Mouse (Mus musculus) midbrain, embryonic 16.5 days (tissue): ENCODE data around the gene Per2. TPM values are rescaled to one million over a fixed set of nuclear protein-coding genes. Genes with fewer than 3 reads are reported as not detected.
A peak's percentile ranks its signal among the peaks of the same experiment; 100 is the strongest.

Experiments used
- ATAC-seq: fragments of 200-750 bp; cut with Nextera tagmentation; 2 replicates; pipeline ENCODE4 v1.8.0; 2017; ENCODE audit warnings: moderate TSS enrichment
- H3K27ac ChIP-seq: fragments of 300-500 bp; sonication (generic); 2 replicates; pipeline ENCODE4 v1.5.1; 2014; ENCODE audit warnings: mild to moderate bottlenecking, low read length, mixed read lengths
- H3K27me3 ChIP-seq: fragments of 300-500 bp; sonication (generic); 2 replicates; pipeline ENCODE4 v1.6.1; 2014; ENCODE audit warnings: low read depth, low read length, mixed read lengths; ENCODE audit not compliant: control insufficient read depth, insufficient read depth
- H3K36me3 ChIP-seq: fragments of 300-500 bp; sonication (generic); 2 replicates; pipeline ENCODE4 v1.6.1; 2014; ENCODE audit warnings: mild to moderate bottlenecking, low read length, moderate library complexity, mixed read lengths; ENCODE audit not compliant: control insufficient read depth, insufficient read depth
- H3K4me1 ChIP-seq: fragments of 300-500 bp; sonication (generic); 2 replicates; pipeline ENCODE4 v1.6.1; 2014; ENCODE audit warnings: mild to moderate bottlenecking, low read length, mixed read lengths; ENCODE audit not compliant: control insufficient read depth, insufficient read depth
- H3K4me2 ChIP-seq: fragments of 300-500 bp; sonication (generic); 2 replicates; pipeline ENCODE4 v1.6.1; 2014; ENCODE audit warnings: mild to moderate bottlenecking, low read length, mixed read lengths
- H3K4me3 ChIP-seq: fragments of 300-500 bp; sonication (generic); 2 replicates; pipeline ENCODE4 v1.5.1; 2014; ENCODE audit warnings: low read depth, mild to moderate bottlenecking, low read length, moderate library complexity, mixed read lengths
- H3K9ac ChIP-seq: fragments of 300-500 bp; sonication (generic); 2 replicates; pipeline ENCODE4 v1.6.1; 2014; ENCODE audit warnings: low read depth, low read length, mixed read lengths
- H3K9me3 ChIP-seq: fragments of 300-500 bp; sonication (generic); replicated peaks from 2 replicates; pipeline ENCODE4 v1.6.1; 2014; ENCODE audit warnings: mild to moderate bottlenecking, low read length, mixed read lengths; ENCODE audit not compliant: control insufficient read depth, poor library complexity, severe bottlenecking
- WGBS: fragments of 180-500 bp; shearing (Covaris S2); extraction: QIAGEN DNeasy Blood & Tissue Kit; methylation state at CpG from one replicate; pipeline ENCODE4 v1.1.7; 2014; 5-methylcytosine and 5-hydroxymethylcytosine counted together
- polyA plus RNA-seq: library from polyadenylated mRNA; unstranded; fragments of >200 nt; fragmentation: Nextera tagmentation; extraction: Ambion mirVana; gene quantifications from 2 replicates; pipeline ENCODE4 v1.2.1, GENCODE M21; 2015

Gene Per2
- polyA plus RNA-seq, 1 experiment from 2014 or later: 4.5 TPM

- Histone ChIP-seq H3K4me1 (no peaks in the 10 kb centered on the region), H3K27ac (no peak overlapping the region), H3K4me2 (no peak overlapping the region), H3K9ac (no peak overlapping the region), H3K4me3 (no peak overlapping the region), H3K27me3 (no peaks in the 10 kb centered on the region), H3K9me3 (no peaks in the 10 kb centered on the region), H3K36me3 (peaks cover 17% of the 10 kb centered on the region; the same call in 1 of the 2 replicates)
- ATAC-seq: no peak
- WGBS: 94% methylated on average over 10 of the region's 10 CpGs
Measured at GRCm38 (mm10) chr1:91429212-91429611, 29.9 kb downstream of the Per2 start.

- no peak overlapping the region for H3K9ac ChIP-seq
- no peak for ATAC-seq
- no peak overlapping the region for H3K4me3 ChIP-seq
- no peaks in the 10 kb centered on the region for H3K27me3 ChIP-seq
- H3K27ac ChIP-seq: no peak overlapping the region
- H3K9me3 ChIP-seq: no peaks in the 10 kb centered on the region
- no peak overlapping the region for H3K4me2 ChIP-seq
- no peaks in the 10 kb centered on the region for H3K4me1 ChIP-seq
- WGBS: 36% methylated on average over 4 of the region's 4 CpGs
- peaks cover 17% of the 10 kb centered on the region; the same call in 1 of the 2 replicates for H3K36me3 ChIP-seq
Measured at GRCm38 (mm10) chr1:91428614-91429013, 30.5 kb downstream of the Per2 start.

GRCm38 (mm10) chr1:91426397-91426796 is 32.7 kb downstream of the Per2 start:
- no peak overlapping the region for H3K9ac ChIP-seq
- H3K4me2 ChIP-seq: no peak overlapping the region
- H3K27me3 ChIP-seq: no peaks in the 10 kb centered on the region
- no peak overlapping the region for H3K27ac ChIP-seq
- ATAC-seq: no peak
- no peaks in the 10 kb centered on the region for H3K4me1 ChIP-seq
- peaks cover 13% of the 10 kb centered on the region; the same call in 1 of the 2 replicates for H3K36me3 ChIP-seq
- no peak overlapping the region for H3K4me3 ChIP-seq
- 90% methylated on average over 9 of the region's 9 CpGs for WGBS
- H3K9me3 ChIP-seq: no peaks in the 10 kb centered on the region

- Histone ChIP-seq H3K9ac (no peak overlapping the region), H3K27me3 (no peaks in the 10 kb centered on the region), H3K4me2 (no peak overlapping the region), H3K4me3 (no peak overlapping the region), H3K36me3 (peaks cover 4% of the 10 kb centered on the region; the same call in 1 of the 2 replicates), H3K4me1 (no peaks in the 10 kb centered on the region), H3K27ac (no peak overlapping the region), H3K9me3 (no peaks in the 10 kb centered on the region)
- WGBS: 87% methylated on average over 8 of the region's 8 CpGs
- no peak for ATAC-seq
Measured at GRCm38 (mm10) chr1:91420601-91421065, 38.5 kb downstream of the Per2 start.

- no peak overlapping the region for H3K27ac ChIP-seq
- H3K27me3 ChIP-seq: no peaks in the 10 kb centered on the region
- no peak overlapping the region for H3K4me3 ChIP-seq
- no peak overlapping the region for H3K9ac ChIP-seq
- H3K36me3 ChIP-seq: peaks cover 4% of the 10 kb centered on the region; the same call in 1 of the 2 replicates
- H3K9me3 ChIP-seq: no peaks in the 10 kb centered on the region
- H3K4me2 ChIP-seq: no peak overlapping the region
- 66% methylated on average over 10 of the region's 10 CpGs for WGBS
- H3K4me1 ChIP-seq: peaks cover 4% of the 10 kb centered on the region; the same call in 1 of the 2 replicates
- no peak for ATAC-seq
Measured at GRCm38 (mm10) chr1:91419862-91420600, 39.1 kb downstream of the Per2 start.

GRCm38 (mm10) chr1:91417991-91418390 is 41.1 kb downstream of the Per2 start:
- Histone ChIP-seq H3K4me3 (no peak overlapping the region), H3K9ac (no peak overlapping the region), H3K27ac (no peak overlapping the region), H3K9me3 (no peaks in the 10 kb centered on the region), H3K4me1 (peaks cover 20% of the 10 kb centered on the region), H3K4me2 (no peak overlapping the region), H3K27me3 (no peaks in the 10 kb centered on the region), H3K36me3 (peaks cover 4% of the 10 kb centered on the region; the same call in 1 of the 2 replicates)
- no peak for ATAC-seq
- 77% methylated on average over 1 of the region's 1 CpGs for WGBS

GRCm38 (mm10) chr1:91415311-91415710 is 43.8 kb downstream of the Per2 start:
- WGBS: 24% methylated on average over 5 of the region's 5 CpGs
- H3K4me2 ChIP-seq: no peak overlapping the region

GRCm38 (mm10) chr1:91414903-91415302 is 44.2 kb downstream of the Per2 start:
- H3K9ac ChIP-seq: peak overlapping the region; percentile 90; the same call in 1 of the 2 replicates
- 25% methylated on average over 4 of the region's 4 CpGs for WGBS
- peak overlapping the region; percentile 91 for H3K27ac ChIP-seq
- no peak overlapping the region for H3K4me3 ChIP-seq
- no peak for ATAC-seq
- H3K27me3 ChIP-seq: no peaks in the 10 kb centered on the region
- peaks cover 29% of the 10 kb centered on the region for H3K4me1 ChIP-seq
- no peaks in the 10 kb centered on the region for H3K9me3 ChIP-seq
- H3K36me3 ChIP-seq: no peaks in the 10 kb centered on the region
- peak overlapping the region; percentile 88; the same call in 1 of the 2 replicates for H3K4me2 ChIP-seq

More at GRCm38 (mm10) chr1:91415311-91415710, 43.8 kb downstream of the Per2 start:
- ATAC-seq: no peak
- Histone ChIP-seq H3K9ac (no peak overlapping the region; the same call in 1 of the 2 replicates), H3K4me1 (peaks cover 29% of the 10 kb centered on the region), H3K36me3 (no peaks in the 10 kb centered on the region; the same call in 1 of the 2 replicates), H3K9me3 (no peaks in the 10 kb centered on the region), H3K4me3 (no peak overlapping the region), H3K27ac (peak overlapping the region; percentile 91), H3K27me3 (no peaks in the 10 kb centered on the region)

- under 1% methylated on average over 39 of the region's 39 CpGs for WGBS
- no peaks in the 10 kb centered on the region for H3K36me3 ChIP-seq
- no peaks in the 10 kb centered on the region for H3K27me3 ChIP-seq
- peak within 1 kb of the TSS; percentile 88 for H3K4me2 ChIP-seq
- H3K9me3 ChIP-seq: no peaks in the 10 kb centered on the region
- peak within 1 kb of the TSS; percentile 91 for H3K27ac ChIP-seq
- H3K9ac ChIP-seq: peak within 1 kb of the TSS; percentile 90
- peak within 1 kb of the TSS; percentile 82 for H3K4me3 ChIP-seq
- peak; percentile 59 for ATAC-seq
- peaks cover 29% of the 10 kb centered on the region for H3K4me1 ChIP-seq
Measured at GRCm38 (mm10) chr1:91413898-91414594, 45.1 kb downstream of the Per2 start, which contains the start of gene Hes6. Hes6 (minus strand) TSS chr1:91414038.
